Mouse (Mus musculus) cortical plate, adult 2 months (tissue): Measurements from ENCODE around the gene Cacna1s.

ENCODE experiments used
- CTCF ChIP-seq: fragments of 200-500 bp; IDR thresholded peaks from 2 replicates; pipeline ENCODE4 v1.5.1; 2011; ENCODE audit warnings: mild to moderate bottlenecking, control low read depth, low read length; ENCODE audit not compliant: insufficient read depth; ENCODE audit errors: extremely low read depth
- POLR2A ChIP-seq: fragments of 200-500 bp; IDR thresholded peaks from 2 replicates; pipeline ENCODE4 v1.6.1; 2011; ENCODE audit warnings: mild to moderate bottlenecking, low read length, control low read depth; ENCODE audit not compliant: insufficient read depth; ENCODE audit errors: extremely low read depth

DNA sequence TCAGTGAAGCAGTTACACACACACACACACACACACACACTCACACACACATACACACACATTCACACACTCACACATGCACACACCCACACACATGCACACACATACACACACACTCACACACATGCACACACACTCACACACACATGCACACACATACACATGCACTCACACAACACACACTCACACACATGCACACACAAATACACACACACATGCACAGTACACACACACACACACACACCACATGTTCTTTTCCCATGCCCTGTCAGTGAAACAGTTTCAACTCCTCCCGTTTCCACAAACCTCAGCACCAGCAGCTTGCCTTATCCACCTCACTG lies 67.7 kb downstream of the Cacna1s start:
- no peak for TF ChIP-seq CTCF
- TF ChIP-seq POLR2A: no peak
